Mouse (Mus musculus) C2C12 (cell line): ENCODE results near the gene A4galt.

ENCODE experiments used
- CEBPB ChIP-seq: IDR thresholded peaks from one replicate; pipeline ENCODE4 v1.6.1; 2011; ENCODE audit warnings: low read depth, mild to moderate bottlenecking, control low read depth, moderate library complexity
- CTCF ChIP-seq: IDR thresholded peaks from one replicate; pipeline ENCODE4 v1.5.1; 2011; ENCODE audit not compliant: control insufficient read depth, insufficient read depth, insufficient read length
- MYOD1 ChIP-seq: IDR thresholded peaks from one replicate; pipeline ENCODE4 v1.6.1; 2011; ENCODE audit warnings: low read depth; ENCODE audit not compliant: control insufficient read depth, insufficient read length
- USF1 ChIP-seq: IDR thresholded peaks from one replicate; pipeline ENCODE4 v1.6.1; 2011; ENCODE audit warnings: low read depth, mild to moderate bottlenecking, control low read depth, moderate library complexity

- TF ChIP-seq MYOD1 (no peak), CEBPB (no peak), CTCF (no peak), USF1 (no peak)
Measured at GRCm38 (mm10) chr15:83193413-83193812, 58.2 kb downstream of the A4galt start.
